Mouse (Mus musculus): ENCODE data around the gene Bmyc.
"Not testable (repeated sequence)": the region's sequence is repeated elsewhere in the genome, so short reads cannot be mapped to it uniquely, and the experiment has no call there.

The Bmyc gene

DNA sequence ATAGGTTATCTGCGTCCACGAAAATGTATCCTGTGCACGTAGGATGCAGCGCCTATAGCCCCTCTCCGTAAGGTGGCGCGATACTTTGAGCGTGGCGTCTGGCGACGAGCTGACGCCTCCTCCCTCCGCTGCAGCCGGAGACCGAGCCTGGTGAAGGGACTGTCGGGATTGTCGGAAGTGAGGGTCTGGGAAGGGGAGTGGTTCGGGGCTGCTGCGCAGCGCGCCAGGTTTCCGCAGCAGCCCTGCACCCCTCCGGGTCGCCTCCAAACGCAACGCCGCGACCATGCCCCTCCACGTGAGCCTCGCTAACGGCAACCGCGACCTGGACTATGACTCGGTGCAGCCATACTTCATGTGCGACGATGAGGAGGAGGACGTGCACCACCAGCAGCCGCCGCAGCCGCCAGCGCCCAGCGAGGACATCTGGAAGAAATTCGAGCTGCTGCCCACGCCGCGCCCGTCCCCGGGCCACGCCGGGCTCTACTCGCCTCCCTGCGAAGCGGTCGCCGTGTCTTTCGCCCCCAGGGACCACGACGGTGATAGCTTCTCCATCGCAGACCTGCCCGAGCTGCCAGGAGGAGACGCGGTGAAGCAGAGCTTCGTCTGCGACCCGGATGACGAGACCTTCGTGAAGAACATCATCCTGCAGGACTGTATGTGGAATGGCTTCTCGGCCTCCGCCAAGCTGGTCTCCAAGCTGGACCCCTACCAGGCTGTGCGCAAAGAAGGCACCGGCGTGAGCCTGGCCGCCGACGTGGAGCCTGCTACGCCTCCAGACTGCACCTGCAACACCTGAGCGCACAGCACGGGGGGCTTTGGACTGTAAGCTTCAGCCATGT lies at the start of gene Bmyc:
Gene Bmyc (plus strand): TSS at position 97 of the 839 bp plus-strand sequence.
- DNase-seq (ENCODE audit: low spot score) = peak; percentile 81

GRCm38 (mm10) chr2:25657246-25657645 lies 49.3 kb upstream of the Bmyc start:
- no peak for DNase-seq (ENCODE audit: low spot score)

GRCm38 (mm10) chr2:25657652-25658051 lies 48.9 kb upstream of the Bmyc start, which contains the start of gene Lcn5:
Gene Lcn5, plus strand, starts transcription at chr2:25657952.
- DNase-seq (ENCODE audit: low spot score) = no peak

DNA sequence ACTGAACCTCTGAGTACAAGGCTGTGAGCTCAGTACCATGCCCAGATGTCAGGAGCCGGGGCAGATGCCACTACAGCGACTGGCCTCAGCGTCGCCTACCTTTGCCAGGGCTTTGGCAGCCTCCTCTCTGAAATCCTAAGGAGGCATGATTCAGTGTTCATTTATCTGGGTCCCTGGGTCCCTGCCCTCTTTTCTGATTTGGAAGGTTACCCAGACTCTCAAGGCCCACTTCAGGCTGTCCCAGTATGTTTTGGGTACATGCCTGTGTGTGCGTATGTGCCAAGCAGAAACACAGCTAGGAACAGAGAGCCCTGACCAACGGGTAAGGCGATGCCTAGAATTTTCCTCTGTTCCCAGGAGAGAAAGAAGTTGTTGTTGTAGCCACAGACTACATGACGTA lies 46.3 kb upstream of the Bmyc start:
- no peak for DNase-seq (ENCODE audit: low spot score)

DNA sequence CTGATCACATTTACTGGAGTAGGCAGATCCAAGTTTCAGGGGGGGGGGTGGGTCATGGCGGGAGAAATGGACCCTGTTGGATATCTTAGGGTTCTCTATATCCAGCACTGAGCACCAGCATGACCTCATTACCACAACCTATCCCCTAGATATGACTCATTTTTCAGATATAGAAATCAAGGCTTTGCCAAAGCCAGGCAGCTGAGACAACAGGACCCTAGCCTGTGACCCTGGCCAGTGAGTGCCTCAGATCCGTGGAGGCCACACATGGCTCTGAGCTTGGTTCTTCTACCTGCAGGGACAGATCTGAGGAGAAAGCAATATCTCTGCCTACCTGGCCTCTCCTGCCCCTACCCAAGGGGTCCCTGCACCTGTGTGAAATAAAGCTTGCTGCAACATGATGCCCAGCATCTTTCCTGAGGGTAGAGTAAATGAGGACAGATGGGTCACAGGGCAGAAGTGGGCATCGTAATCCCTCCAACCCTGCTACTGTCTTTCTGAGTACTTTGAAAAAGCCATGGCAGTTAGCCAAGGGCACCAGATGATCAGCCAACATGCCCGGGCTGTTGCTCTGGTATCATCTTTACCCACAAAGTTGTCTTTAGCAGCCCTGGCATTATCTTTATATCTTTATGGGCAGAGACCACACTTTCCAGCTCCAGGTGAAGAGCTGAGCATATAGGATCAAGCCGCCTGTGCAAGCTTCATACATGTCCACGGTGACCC lies 45.1 kb upstream of the Bmyc start:
- DNase-seq (ENCODE audit: low spot score) = no peak

GRCm38 (mm10) chr2:25663511-25663910 lies 43.0 kb upstream of the Bmyc start:
- DNase-seq (ENCODE audit: low spot score) = no peak

GRCm38 (mm10) chr2:25664125-25664524 lies 42.4 kb upstream of the Bmyc start:
- no peak for DNase-seq (ENCODE audit: low spot score)

GRCm38 (mm10) chr2:25666516-25666915 lies 40.0 kb upstream of the Bmyc start:
- no peak for DNase-seq (ENCODE audit: low spot score)

- no peak for DNase-seq (ENCODE audit: low spot score)
These were observed 30.1 kb upstream of the Bmyc start, which contains the start of gene Lcn6 for GRCm38 (mm10) chr2:25676486-25676885. Gene Lcn6, plus strand, starts transcription at chr2:25676786.

GRCm38 (mm10) chr2:25679559-25679958 lies 27.0 kb upstream of the Bmyc start:
- DNase-seq (ENCODE audit: low spot score) = no peak

GRCm38 (mm10) chr2:25682426-25682825 lies 24.1 kb upstream of the Bmyc start, which contains the start of gene Lcn10:
Gene Lcn10, plus strand, starts transcription at chr2:25682726.
- DNase-seq (ENCODE audit: low spot score) = no peak

DNA sequence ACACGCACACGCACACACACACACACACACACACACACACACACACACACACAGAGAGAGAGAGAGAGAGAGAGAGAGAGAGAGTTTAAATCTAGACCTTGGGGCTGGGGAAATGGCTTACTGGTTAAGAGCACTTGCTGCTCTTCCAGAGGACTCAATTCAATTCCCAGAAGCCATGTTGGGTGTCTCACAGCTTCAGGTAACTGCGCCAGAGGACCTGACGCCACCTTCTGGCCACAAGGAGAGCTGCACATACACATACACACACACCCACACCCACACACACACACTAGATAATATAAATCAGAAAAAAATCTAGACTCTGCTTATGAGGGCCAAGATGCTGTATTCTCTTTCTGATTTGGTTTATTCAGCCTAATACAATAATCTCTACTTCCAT lies 19.6 kb upstream of the Bmyc start:
- DNase-seq (ENCODE audit: low spot score) = no peak

DNA sequence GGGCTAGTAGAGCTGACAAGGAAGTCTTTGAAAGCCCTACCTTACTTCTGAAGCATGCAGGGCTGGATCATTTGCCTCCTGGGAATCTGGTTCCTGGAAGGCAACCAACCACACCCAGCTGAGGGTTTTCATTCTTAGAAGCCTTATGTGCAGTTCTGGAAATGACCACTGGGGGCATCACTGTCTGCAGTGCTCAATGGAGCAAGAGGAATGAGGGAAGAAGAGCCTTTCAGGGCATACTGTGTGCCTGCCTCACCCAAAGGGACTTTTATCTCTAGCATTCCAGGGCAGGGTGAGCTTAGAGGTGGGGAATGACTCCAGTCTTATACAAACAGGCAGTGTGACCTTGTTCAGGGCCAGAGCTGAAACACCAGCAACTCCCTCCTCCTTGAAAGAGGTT lies 11.9 kb upstream of the Bmyc start:
- peak; percentile 40 for DNase-seq (ENCODE audit: low spot score)

DNA sequence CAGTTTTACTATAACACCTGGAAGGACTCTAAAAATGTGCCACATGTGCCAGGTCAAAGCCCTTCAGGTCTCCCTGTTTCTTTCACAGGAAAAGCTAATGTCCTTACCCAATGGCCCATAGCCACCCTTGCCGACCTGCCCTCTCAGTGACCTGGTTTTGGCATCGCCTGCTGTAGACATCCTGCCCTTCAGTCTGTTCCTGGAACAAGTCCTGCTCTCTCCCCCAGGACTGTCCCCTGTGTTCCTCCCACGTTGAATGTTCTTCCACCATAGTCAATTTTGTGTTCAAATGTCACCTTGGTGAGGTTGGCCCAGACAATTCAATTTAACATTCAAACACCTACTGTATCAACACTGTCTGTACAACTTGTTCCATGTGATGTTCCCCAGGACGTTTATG lies 9.6 kb upstream of the Bmyc start:
- DNase-seq (ENCODE audit: low spot score) = no peak

- DNase-seq (ENCODE audit: low spot score) = no peak
These were observed 7.8 kb upstream of the Bmyc start for GRCm38 (mm10) chr2:25698696-25699095.

DNA sequence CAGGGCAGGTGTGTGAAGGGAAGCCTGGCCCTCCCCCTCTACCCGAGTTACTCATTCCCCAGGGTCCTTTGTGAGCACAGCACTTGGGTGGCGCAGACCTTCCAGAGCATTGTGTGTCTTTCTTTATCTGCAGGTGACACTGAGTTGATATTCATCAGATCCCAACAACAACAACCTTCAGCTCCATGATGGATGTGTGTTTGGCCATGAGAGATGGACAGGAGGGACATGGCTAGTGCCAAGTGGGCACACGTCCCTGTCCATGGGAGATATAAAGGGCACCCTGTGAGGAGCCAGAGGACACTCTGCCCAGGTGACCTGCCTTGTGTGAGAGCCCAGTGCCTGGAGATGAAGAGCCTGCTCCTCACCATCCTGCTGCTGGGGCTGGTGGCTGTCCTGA lies 6.8 kb upstream of the Bmyc start, which contains the start of gene Obp2a:
Gene Obp2a (plus strand): TSS at position 301 of the 400 bp plus-strand sequence.
- DNase-seq (ENCODE audit: low spot score) = not testable (repeated sequence)

DNA sequence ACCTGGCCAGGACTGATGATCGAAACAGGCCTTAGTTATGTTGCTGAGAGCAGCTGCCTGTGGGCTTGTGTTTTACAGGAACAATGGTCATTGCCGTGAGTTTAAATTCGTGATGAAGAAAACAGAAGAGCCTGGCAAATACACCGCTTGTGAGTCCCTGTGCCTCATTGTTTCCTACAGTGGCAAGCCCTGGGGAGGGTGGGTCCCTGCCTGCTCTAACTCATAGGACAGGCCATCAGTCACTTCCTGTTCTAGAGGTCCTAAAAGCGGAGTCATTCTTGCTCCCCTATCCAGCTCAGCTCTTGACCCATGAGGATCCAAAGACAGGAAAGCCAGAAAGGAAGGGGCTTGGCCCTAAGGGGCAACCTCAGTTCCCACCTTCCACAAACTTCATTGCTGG lies 5.5 kb upstream of the Bmyc start:
- DNase-seq (ENCODE audit: low spot score) = no peak

DNA sequence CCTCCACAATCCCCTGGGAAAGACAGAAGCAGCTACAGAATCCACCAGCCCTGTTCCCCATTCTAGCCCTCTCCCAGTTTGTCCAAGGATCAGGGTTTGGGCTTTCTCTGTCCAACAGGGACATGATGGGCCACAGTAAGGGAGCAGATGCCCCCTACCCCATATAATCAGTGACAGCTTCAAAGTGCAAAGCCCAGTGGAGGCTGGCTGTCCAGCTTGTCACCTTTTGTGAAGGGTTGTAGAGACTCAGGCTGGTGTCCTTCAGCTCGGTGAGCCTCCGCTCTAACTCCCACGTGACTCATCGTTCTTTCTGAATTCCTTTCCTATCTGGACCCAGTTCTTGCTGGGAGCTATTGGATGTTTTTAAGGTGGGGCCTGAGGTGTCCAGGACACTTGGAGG lies 2.8 kb upstream of the Bmyc start:
- no peak for DNase-seq (ENCODE audit: low spot score)

DNA sequence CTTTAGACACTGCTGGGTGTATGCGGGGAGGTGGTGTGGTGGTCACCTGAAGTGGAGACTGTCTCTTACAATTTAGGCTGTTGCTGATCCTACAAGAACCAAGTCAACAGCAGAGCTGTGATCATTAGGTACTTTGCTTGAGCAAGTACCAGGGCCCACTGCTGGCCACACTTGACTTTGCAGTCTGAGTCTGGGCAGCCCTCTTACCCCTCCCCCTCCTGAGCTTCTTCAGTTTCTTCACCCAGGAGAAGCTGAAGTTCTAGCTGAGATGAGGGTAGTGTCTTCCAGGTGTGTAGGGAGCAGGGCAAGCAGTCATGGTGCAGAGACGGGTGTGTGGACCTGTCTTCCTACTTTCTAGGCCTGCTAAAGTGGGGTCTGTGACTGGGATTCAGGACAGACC lies 1.6 kb downstream of the Bmyc start:
- peak; percentile 42 for DNase-seq (ENCODE audit: low spot score)

GRCm38 (mm10) chr2:25709056-25709455 lies 2.5 kb downstream of the Bmyc start:
- DNase-seq (ENCODE audit: low spot score) = not testable (repeated sequence)

DNA sequence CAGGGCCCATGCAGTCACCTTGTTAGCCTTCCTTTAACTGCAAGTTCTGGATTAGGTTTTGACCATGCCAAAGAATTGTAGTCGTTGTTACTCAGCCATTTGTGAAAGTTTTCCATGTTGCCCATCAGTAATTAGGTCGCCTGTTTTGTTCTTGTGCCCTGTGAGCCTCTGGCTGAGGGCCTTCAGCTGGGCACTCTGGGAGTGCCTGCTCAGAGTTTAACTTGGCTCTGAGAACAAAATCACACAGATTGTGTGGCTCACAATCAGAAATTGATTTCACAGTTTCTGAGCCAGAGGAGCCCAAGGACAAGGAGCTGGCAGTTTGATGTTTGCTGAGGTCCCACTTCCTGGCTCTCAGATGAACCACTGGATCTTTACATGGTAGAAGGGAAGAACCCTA lies 3.3 kb downstream of the Bmyc start:
- not testable (repeated sequence) for DNase-seq (ENCODE audit: low spot score)

DNA sequence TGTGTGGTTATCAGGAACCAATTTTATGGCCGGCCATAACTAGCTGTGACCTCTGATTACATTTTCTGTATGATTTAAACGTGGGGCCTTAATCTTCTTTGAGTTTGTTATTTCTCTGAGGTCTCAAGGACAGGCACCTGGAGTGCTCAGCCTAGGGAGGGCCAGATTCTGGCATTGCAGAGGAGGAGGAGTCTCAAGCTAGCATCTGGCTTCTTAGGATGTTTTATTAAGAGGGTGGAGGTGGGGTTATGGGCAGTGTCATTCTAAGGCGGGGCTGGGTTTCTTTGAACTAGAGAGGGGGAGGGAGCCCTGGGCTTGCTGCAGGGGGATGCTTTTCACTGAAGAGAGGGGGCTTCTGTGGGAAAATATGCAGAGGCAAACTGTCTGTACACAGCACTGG lies 5.1 kb downstream of the Bmyc start:
- not testable (repeated sequence) for DNase-seq (ENCODE audit: low spot score)

- DNase-seq (ENCODE audit: low spot score) = no peak
These were observed 10.7 kb downstream of the Bmyc start for GRCm38 (mm10) chr2:25717222-25717621.

Measured in MN1 (cell line).